In genomic region chr12:85929711-85930110, GRCm38 (mm10) we compare ENCODE assay signal across 23 mouse cellular contexts.
DNase-seq lines count a peak whose midpoint lies in the region; ATAC-seq and TF ChIP-seq lines count a peak whose summit lies in the region.
"Had no signal": no experiment of that assay in that cellular context is flagged by ENCODE, and none has a peak within 500 bp of the region (broad histone marks: within the 10 kb centered on the region; RNA-seq: fewer than 3 reads in every experiment).

No protein-coding gene starts in this region.

- TF ChIP-seq CTCF in CH12.LX (conservative IDR thresholded peaks at IDR 0.05 in 1 of 2, IDR thresholded peaks at IDR 0.05 in 1 of 2; ENCODE audit: low read depth in 2 of 2, low read length in 2 of 2): no peak

- in situ Hi-C loops in CH12.LX (cut with MboI; ENCODE audit: low pct_ligation_motif_present, low pct_unique_long_range_greater_than_20kb, low sequenced_read_pairs): no loop called here

- dilution Hi-C loops in CH12.LX (cut with MboI; ENCODE audit: extremely low pct_ligation_motif_present, extremely low pct_unique_long_range_greater_than_20kb, low sequenced_read_pairs): no loop called here

- no peaks in the 10 kb centered on the region for H3K9me3 ChIP-seq in embryonic facial prominence, embryonic 12.5 days
- no peaks in the 10 kb centered on the region for H3K9me3 ChIP-seq in embryonic facial prominence, embryonic 10.5 days
- no peaks in the 10 kb centered on the region for H3K9me3 ChIP-seq in hindbrain, embryonic 16.5 days (ENCODE audit: control insufficient read depth, low read length)
- no peaks in the 10 kb centered on the region for H3K9me3 ChIP-seq in hindbrain, embryonic 14.5 days (ENCODE audit: control insufficient read depth, low read length)
- no peaks in the 10 kb centered on the region for H3K9me3 ChIP-seq in CH12.LX (replicated peaks; ENCODE audit: low read length)
- no peaks in the 10 kb centered on the region for H3K9me3 ChIP-seq in intestine, embryonic 15.5 days
- H3K9me3 ChIP-seq: heart, embryonic 15.5 days; hindbrain, embryonic 15.5 days had no signal

- H3K4me1 ChIP-seq in embryonic facial prominence, embryonic 12.5 days: peaks cover 12% of the 10 kb centered on the region
- 0 out of 2 replicates have a peak, but pooled peaks cover 3% of the 10 kb centered on the region for H3K4me1 ChIP-seq in embryonic facial prominence, embryonic 10.5 days
- H3K4me1 ChIP-seq in hindbrain, embryonic 16.5 days (ENCODE audit: control insufficient read depth, insufficient read depth, low read depth, low read length): no peaks in the 10 kb centered on the region
- H3K4me1 ChIP-seq in hindbrain, embryonic 14.5 days (replicated peaks; ENCODE audit: control insufficient read depth, insufficient read depth, low read length): no peaks in the 10 kb centered on the region
- H3K4me1 ChIP-seq in CH12.LX (ENCODE audit: control insufficient read depth in 1 of 2, insufficient read depth in 2 of 2): peaks cover 0 to 18% of the 10 kb centered on the region in 2 experiments; a peak in 2 of 4 replicates
- no peaks in the 10 kb centered on the region for H3K4me1 ChIP-seq in intestine, embryonic 15.5 days (replicated peaks)
- H3K4me1 ChIP-seq: hindbrain, embryonic 15.5 days had no signal

- no peak for DNase-seq in embryonic facial prominence, embryonic 10.5 days (ENCODE audit: low spot score)
- no peak for DNase-seq in hindbrain, embryonic 14.5 days (ENCODE audit: low spot score)
- peak; percentile 7 for DNase-seq in CH12.LX (ENCODE audit: extremely low read depth)
- no peak for DNase-seq in ovary, postnatal 10 days (ENCODE audit: low spot score)
- no peak for DNase-seq in frontal cortex, postnatal 14 days (ENCODE audit: low spot score in 2 of 2)
- DNase-seq: adrenal gland, postnatal 14 days; cerebellum, adult 11 months; cerebellum, postnatal 10 days; forebrain, postnatal 0 days; heart, adult 18-20 months; kidney, adult 8-10 months; kidney, postnatal 14 days; right cerebral cortex, postnatal 4 days; thymus, postnatal 4 days had no signal

- no peak overlapping the region for H3K9ac ChIP-seq in embryonic facial prominence, embryonic 12.5 days
- H3K9ac ChIP-seq in hindbrain, embryonic 16.5 days (ENCODE audit: low read depth, low read length): no peak overlapping the region
- H3K9ac ChIP-seq in hindbrain, embryonic 14.5 days: no peak overlapping the region
- no peak overlapping the region for H3K9ac ChIP-seq in CH12.LX (ENCODE audit: insufficient read depth, low read depth)
- no peak overlapping the region for H3K9ac ChIP-seq in intestine, embryonic 15.5 days
- H3K9ac ChIP-seq: forebrain, postnatal 0 days; heart, embryonic 15.5 days; hindbrain, embryonic 15.5 days; liver, embryonic 14.5 days had no signal

- no peak for TF ChIP-seq POLR2A in CH12.LX (IDR thresholded peaks at IDR 0.05; ENCODE audit: low read depth, low read length)

- no peak overlapping the region for H3K4me2 ChIP-seq in embryonic facial prominence, embryonic 12.5 days (replicated peaks)
- no peak overlapping the region for H3K4me2 ChIP-seq in hindbrain, embryonic 16.5 days (ENCODE audit: low read length)
- H3K4me2 ChIP-seq in hindbrain, embryonic 14.5 days (replicated peaks): no peak overlapping the region
- H3K4me2 ChIP-seq in CH12.LX (ENCODE audit: insufficient read depth, low read depth, poor library complexity, severe bottlenecking): no peak overlapping the region
- no peak overlapping the region for H3K4me2 ChIP-seq in intestine, embryonic 15.5 days (replicated peaks)
- H3K4me2 ChIP-seq: heart, embryonic 15.5 days; hindbrain, embryonic 15.5 days; midbrain, embryonic 11.5 days had no signal

- H3K4me3 ChIP-seq in embryonic facial prominence, embryonic 12.5 days: no peak overlapping the region
- H3K4me3 ChIP-seq in embryonic facial prominence, embryonic 10.5 days: no peak overlapping the region
- no peak overlapping the region for H3K4me3 ChIP-seq in hindbrain, embryonic 16.5 days (ENCODE audit: low read length)
- H3K4me3 ChIP-seq in hindbrain, embryonic 14.5 days (replicated peaks; ENCODE audit: low read length): no peak overlapping the region
- no peak overlapping the region for H3K4me3 ChIP-seq in CH12.LX (replicated peaks in 1 of 3; ENCODE audit: low read depth in 2 of 3, low read length in 2 of 3, poor library complexity in 1 of 3)
- H3K4me3 ChIP-seq in intestine, embryonic 15.5 days (replicated peaks): no peak overlapping the region
- H3K4me3 ChIP-seq: heart, embryonic 15.5 days; hindbrain, embryonic 15.5 days had no signal

- no peak for ATAC-seq in embryonic facial prominence, embryonic 12.5 days (ENCODE audit: insufficient number of reproducible peaks, insufficient read depth, low FRiP score, low TSS enrichment)
- ATAC-seq in hindbrain, embryonic 16.5 days: no peak
- ATAC-seq in hindbrain, embryonic 14.5 days (ENCODE audit: low FRiP score): no peak
- ATAC-seq in intestine, embryonic 15.5 days: no peak
- ATAC-seq: activated CD4-positive, CD25-positive, alpha-beta regulatory T cell, adult 4 months; lung, postnatal 0 days had no signal

- TF ChIP-seq EP300 in CH12.LX (IDR thresholded peaks at IDR 0.05; ENCODE audit: low read length): no peak

- peaks cover 11% of the 10 kb centered on the region for H3K36me3 ChIP-seq in embryonic facial prominence, embryonic 12.5 days
- peaks cover 39% of the 10 kb centered on the region for H3K36me3 ChIP-seq in embryonic facial prominence, embryonic 10.5 days (replicated peaks)
- peaks cover 12% of the 10 kb centered on the region for H3K36me3 ChIP-seq in hindbrain, embryonic 16.5 days (ENCODE audit: control insufficient read depth, insufficient read depth, low read length)
- H3K36me3 ChIP-seq in hindbrain, embryonic 14.5 days (replicated peaks; ENCODE audit: control insufficient read depth, insufficient read depth): peaks cover 29% of the 10 kb centered on the region
- peaks cover 14 to 44% of the 10 kb centered on the region in 2 experiments for H3K36me3 ChIP-seq in CH12.LX (replicated peaks in 1 of 2; ENCODE audit: control insufficient read depth in 1 of 2, insufficient read depth in 1 of 2, low read length in 1 of 2)
- H3K36me3 ChIP-seq in intestine, embryonic 15.5 days: peaks cover 7% of the 10 kb centered on the region

- H3K27ac ChIP-seq in embryonic facial prominence, embryonic 12.5 days: peak overlapping the region; percentile 72; the same call in 1 of the 2 replicates
- no peak overlapping the region for H3K27ac ChIP-seq in embryonic facial prominence, embryonic 10.5 days (replicated peaks)
- 0 out of 2 replicates have a peak overlapping the region, but pooled peaks have one; percentile 39 for H3K27ac ChIP-seq in hindbrain, embryonic 16.5 days (ENCODE audit: low read depth, low read length)
- H3K27ac ChIP-seq in hindbrain, embryonic 14.5 days: no peak overlapping the region
- H3K27ac ChIP-seq in CH12.LX (ENCODE audit: insufficient read depth, low read depth): no peak overlapping the region
- H3K27ac ChIP-seq in intestine, embryonic 15.5 days: peak overlapping the region; percentile 40; the same call in 1 of the 2 replicates
- H3K27ac ChIP-seq: heart, embryonic 15.5 days; hindbrain, embryonic 15.5 days; liver, embryonic 14.5 days had no signal

- no peaks in the 10 kb centered on the region for H3K27me3 ChIP-seq in embryonic facial prominence, embryonic 12.5 days
- no peaks in the 10 kb centered on the region for H3K27me3 ChIP-seq in embryonic facial prominence, embryonic 10.5 days (replicated peaks; ENCODE audit: low read depth, poor library complexity, severe bottlenecking)
- H3K27me3 ChIP-seq in hindbrain, embryonic 16.5 days (replicated peaks; ENCODE audit: control insufficient read depth, insufficient read depth, low read length): no peaks in the 10 kb centered on the region
- no peaks in the 10 kb centered on the region for H3K27me3 ChIP-seq in hindbrain, embryonic 14.5 days (ENCODE audit: control insufficient read depth, insufficient read depth, low read length)
- no peaks in the 10 kb centered on the region for H3K27me3 ChIP-seq in CH12.LX (replicated peaks)
- H3K27me3 ChIP-seq in intestine, embryonic 15.5 days (replicated peaks): no peaks in the 10 kb centered on the region
- H3K27me3 ChIP-seq: heart, embryonic 15.5 days; hindbrain, embryonic 15.5 days had no signal

- no peak for TF ChIP-seq RAD21 in CH12.LX (IDR thresholded peaks at IDR 0.05; ENCODE audit: low read depth, low read length)

- H3K79me2 ChIP-seq in CH12.LX (replicated peaks; ENCODE audit: control insufficient read depth, extremely low read depth, insufficient read depth, poor library complexity, severe bottlenecking): no peaks in the 10 kb centered on the region

- 51% methylated on average over 4 of the region's 4 CpGs for WGBS in embryonic facial prominence, embryonic 12.5 days
- WGBS in embryonic facial prominence, embryonic 10.5 days: 82% methylated on average over 4 of the region's 4 CpGs
- 69% methylated on average over 4 of the region's 4 CpGs for WGBS in hindbrain, embryonic 16.5 days
- 81% methylated on average over 4 of the region's 4 CpGs for WGBS in hindbrain, embryonic 14.5 days
- 40% methylated on average over 4 of the region's 4 CpGs for WGBS in intestine, embryonic 15.5 days

TF ChIP-seq in CH12.LX, 34 proteins besides CTCF, POLR2A, EP300 and RAD21:
- no peak for TF ChIP-seq MYC (IDR thresholded peaks at IDR 0.05; ENCODE audit: low read depth, low read length)
- TF ChIP-seq SIN3A (IDR thresholded peaks at IDR 0.05; ENCODE audit: low read length): no peak

Comparison
In these comparisons a context has a peak if more than half of its experiments do, and no peak if none do; other contexts are left out.
1. H3K27ac ChIP-seq: peak in embryonic facial prominence, embryonic 12.5 days (single experiment), hindbrain, embryonic 16.5 days (single experiment) and intestine, embryonic 15.5 days (single experiment); none in embryonic facial prominence, embryonic 10.5 days (single experiment), hindbrain, embryonic 14.5 days (single experiment) and CH12.LX (single experiment).